Mouse (Mus musculus): ENCODE results near the gene Smarcd1. TPM values are rescaled to one million over a fixed set of nuclear protein-coding genes. Genes with fewer than 3 reads are reported as not detected.
A peak's percentile ranks its signal among the peaks of the same experiment; 100 is the strongest.
"Not testable (repeated sequence)": the region's sequence is repeated elsewhere in the genome, so short reads cannot be mapped to it uniquely, and the experiment has no call there.

Gene Smarcd1
- polyA plus RNA-seq, 1 experiment from 2014 or later = 124 TPM

DNA sequence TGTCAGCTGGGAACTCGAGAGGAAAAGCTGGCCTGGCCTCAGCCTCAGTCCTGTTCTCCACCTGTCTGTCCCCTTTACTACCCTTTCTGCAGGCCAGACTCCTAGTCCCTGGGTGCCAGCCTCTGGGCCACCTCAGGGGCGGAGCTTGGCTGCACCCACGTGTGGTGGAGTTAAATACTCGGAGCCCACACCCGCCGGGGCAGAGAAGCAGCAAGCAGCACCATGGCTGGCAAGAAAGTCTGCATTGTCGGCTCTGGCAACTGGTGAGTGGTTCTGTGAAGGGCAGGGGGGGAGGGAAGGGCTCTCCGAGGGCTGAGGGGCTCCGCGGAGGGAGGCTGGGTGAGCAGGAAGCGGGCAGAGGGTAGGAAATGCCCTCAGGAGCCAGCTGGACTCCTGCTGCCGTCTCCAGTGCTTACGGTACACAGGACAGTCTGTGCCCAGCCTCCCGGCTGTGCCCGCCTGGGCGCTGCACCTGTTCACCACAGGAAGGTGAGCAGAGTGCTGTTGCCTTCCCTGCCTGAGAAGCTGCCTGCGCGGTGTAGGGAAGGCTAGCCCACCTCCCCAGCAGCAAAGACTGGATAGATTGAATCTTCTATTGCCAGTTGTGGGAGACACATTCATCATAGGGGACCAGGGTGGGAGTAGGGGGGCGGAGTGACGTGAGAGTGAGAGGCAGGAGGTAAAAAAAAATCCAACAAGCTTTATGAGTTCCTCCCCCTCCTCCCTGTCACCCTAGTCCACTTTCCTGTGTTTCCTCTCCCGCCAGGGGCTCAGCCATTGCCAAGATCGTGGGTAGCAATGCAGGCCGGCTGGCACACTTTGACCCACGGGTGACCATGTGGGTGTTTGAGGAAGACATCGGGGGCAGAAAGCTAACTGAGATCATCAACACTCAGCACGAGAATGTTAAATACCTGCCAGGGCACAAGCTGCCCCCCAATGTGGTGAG, 15.7 kb downstream of the Smarcd1 start, which contains the start of gene Gpd1:
Gene Gpd1, plus strand, starts transcription at position 130 of the 949 bp plus-strand sequence.
- H3K4me2 ChIP-seq (replicated peaks) = no peak within 1 kb of the TSS
- H3K9me3 ChIP-seq = no peaks in the 10 kb centered on the region
- H3K27me3 ChIP-seq = no peaks in the 10 kb centered on the region
- ATAC-seq (replicated peaks) = no peak
- peak within 1 kb of the TSS; percentile 83 for H3K27ac ChIP-seq (replicated peaks)
- no peak within 1 kb of the TSS for H3K9ac ChIP-seq (replicated peaks)
- peaks cover 22% of the 10 kb centered on the region for H3K36me3 ChIP-seq
- no peak within 1 kb of the TSS for H3K4me3 ChIP-seq
- WGBS = 60% methylated on average over 26 of the region's 26 CpGs
- peaks cover 28% of the 10 kb centered on the region for H3K4me1 ChIP-seq

DNA sequence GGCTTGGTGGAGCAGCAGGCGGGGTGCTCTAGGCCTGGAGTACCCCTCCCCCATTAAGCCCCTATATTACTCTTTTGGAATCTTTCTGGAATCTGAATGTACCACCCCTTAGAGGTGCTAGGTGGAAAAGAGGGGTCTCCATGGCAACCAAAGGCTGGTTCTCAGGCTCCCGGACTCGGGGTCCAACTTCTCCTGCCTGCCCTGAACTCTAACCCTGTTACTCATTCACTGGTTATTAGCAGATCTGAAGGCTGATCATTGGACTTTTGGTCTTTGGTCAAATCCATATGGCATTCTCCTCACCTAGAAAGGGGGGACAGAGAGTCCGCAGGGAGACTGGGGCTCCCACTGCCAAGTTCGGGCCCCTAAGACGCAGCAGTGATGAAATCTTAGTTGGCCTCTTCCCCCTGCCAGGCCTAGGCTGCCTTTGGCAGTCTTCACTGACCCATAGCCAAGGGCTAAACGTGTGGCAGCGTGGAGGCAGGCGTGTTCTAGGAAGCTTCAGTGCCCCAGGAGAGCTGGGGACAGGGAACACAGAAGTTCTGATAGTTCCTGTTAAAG, 16.6 kb downstream of the Smarcd1 start:
- Histone ChIP-seq H3K9ac (replicated peaks) (no peak overlapping the region), H3K36me3 (peaks cover 13% of the 10 kb centered on the region), H3K9me3 (no peaks in the 10 kb centered on the region), H3K27me3 (no peaks in the 10 kb centered on the region), H3K27ac (replicated peaks) (no peak overlapping the region), H3K4me3 (no peak overlapping the region), H3K4me1 (peaks cover 32% of the 10 kb centered on the region), H3K4me2 (replicated peaks) (no peak overlapping the region)
- 85% methylated on average over 9 of the region's 9 CpGs for WGBS
- ATAC-seq (replicated peaks) = no peak

DNA sequence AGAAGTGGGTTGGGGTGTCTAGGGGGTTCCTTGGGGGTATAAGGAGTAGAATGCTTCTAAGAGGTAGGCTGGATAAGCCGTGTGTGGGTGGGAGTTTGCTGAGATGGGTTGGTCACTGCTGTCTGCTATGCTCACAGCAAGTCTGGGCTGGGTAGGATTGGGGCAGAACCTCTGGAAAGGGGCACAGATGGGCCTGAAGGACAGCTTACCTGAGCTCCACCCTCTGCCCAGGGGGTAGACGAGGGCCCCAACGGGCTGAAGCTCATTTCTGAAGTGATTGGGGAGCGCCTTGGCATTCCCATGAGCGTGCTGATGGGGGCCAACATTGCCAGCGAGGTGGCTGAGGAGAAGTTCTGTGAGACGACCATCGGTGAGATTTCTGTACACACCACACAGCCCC, 17.9 kb downstream of the Smarcd1 start:
- 79% methylated on average over 8 of the region's 8 CpGs for WGBS
- ATAC-seq (replicated peaks) = no peak
- Histone ChIP-seq H3K4me1 (peaks cover 44% of the 10 kb centered on the region), H3K27me3 (no peaks in the 10 kb centered on the region), H3K4me2 (replicated peaks) (no peak overlapping the region), H3K4me3 (no peak overlapping the region), H3K27ac (replicated peaks) (no peak overlapping the region), H3K36me3 (peaks cover 4% of the 10 kb centered on the region; the same call in 1 of the 2 replicates), H3K9ac (replicated peaks) (no peak overlapping the region), H3K9me3 (no peaks in the 10 kb centered on the region)

DNA sequence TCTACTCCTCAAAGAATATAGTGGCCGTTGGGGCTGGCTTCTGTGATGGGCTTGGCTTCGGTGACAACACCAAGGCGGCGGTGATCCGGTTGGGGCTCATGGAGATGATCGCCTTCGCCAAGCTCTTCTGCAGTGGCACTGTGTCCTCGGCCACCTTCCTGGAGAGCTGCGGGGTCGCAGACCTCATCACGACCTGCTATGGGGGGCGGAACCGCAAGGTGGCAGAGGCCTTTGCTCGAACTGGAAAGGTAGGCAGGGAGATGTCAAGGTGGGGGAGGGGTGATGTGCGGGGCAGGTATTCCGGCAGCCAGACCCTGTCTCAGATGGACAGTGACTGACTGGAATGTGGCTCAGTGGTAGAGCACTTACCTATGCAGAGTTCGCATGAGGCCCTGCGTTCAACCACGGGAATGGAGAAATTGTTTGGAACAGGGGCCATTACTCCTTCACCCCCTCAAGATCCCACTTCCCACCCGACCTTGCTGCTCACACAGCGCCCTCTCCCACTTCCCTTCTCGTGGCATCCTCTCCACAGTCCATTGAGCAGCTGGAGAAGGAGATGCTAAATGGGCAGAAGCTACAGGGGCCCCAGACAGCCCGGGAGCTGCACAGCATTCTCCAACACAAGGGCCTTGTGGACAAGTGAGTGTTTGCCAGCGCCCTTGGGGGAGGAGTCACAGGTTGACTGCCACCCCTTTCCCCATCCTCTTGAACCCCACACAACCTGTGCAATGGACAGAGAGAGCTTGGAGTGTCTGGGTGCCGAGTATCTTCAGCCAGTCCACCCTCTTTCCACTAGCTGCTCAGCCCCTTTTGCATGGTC, 20.2 kb downstream of the Smarcd1 start:
- Histone ChIP-seq H3K4me3 (no peak overlapping the region), H3K9me3 (no peaks in the 10 kb centered on the region)
- no peak for ATAC-seq (replicated peaks)

DNA sequence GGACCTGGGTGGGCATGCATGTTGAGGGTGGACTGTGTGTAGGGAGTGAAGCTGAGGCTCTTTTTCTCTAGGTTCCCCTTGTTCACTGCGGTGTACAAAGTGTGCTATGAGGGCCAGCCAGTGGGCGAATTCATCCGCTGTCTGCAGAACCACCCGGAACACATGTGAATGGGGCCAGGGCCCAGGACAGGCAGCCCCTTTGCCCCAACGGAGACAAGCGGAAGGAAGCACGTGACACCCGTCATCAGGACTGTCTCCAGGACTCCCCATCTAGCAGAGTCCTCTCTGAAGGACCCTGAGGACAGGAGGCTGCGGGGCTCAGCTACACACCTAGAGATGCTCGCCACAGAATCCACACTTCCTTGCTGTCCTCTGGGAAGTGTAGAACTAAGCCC, 21.2 kb downstream of the Smarcd1 start:
- 60% methylated on average over 10 of the region's 10 CpGs for WGBS
- H3K36me3 ChIP-seq = peaks cover 11% of the 10 kb centered on the region
- H3K9ac ChIP-seq (replicated peaks) = no peak overlapping the region
- no peak for ATAC-seq (replicated peaks)
- no peak overlapping the region for H3K4me3 ChIP-seq
- no peaks in the 10 kb centered on the region for H3K27me3 ChIP-seq
- peaks cover 27% of the 10 kb centered on the region for H3K4me1 ChIP-seq
- H3K9me3 ChIP-seq = no peaks in the 10 kb centered on the region
- peak overlapping the region; percentile 58; the same call in 1 of the 2 replicates for H3K27ac ChIP-seq (replicated peaks)
- H3K4me2 ChIP-seq (replicated peaks) = no peak overlapping the region

More for the DNA sequence above, 20.2 kb downstream of the Smarcd1 start:
- H3K36me3 ChIP-seq = peaks cover 4% of the 10 kb centered on the region; the same call in 1 of the 2 replicates
- peaks cover 36% of the 10 kb centered on the region for H3K4me1 ChIP-seq
- no peaks in the 10 kb centered on the region for H3K27me3 ChIP-seq
- H3K4me2 ChIP-seq (replicated peaks) = no peak overlapping the region
- H3K27ac ChIP-seq (replicated peaks) = no peak overlapping the region
- H3K9ac ChIP-seq (replicated peaks) = no peak overlapping the region
- 82% methylated on average over 25 of the region's 25 CpGs for WGBS

DNA sequence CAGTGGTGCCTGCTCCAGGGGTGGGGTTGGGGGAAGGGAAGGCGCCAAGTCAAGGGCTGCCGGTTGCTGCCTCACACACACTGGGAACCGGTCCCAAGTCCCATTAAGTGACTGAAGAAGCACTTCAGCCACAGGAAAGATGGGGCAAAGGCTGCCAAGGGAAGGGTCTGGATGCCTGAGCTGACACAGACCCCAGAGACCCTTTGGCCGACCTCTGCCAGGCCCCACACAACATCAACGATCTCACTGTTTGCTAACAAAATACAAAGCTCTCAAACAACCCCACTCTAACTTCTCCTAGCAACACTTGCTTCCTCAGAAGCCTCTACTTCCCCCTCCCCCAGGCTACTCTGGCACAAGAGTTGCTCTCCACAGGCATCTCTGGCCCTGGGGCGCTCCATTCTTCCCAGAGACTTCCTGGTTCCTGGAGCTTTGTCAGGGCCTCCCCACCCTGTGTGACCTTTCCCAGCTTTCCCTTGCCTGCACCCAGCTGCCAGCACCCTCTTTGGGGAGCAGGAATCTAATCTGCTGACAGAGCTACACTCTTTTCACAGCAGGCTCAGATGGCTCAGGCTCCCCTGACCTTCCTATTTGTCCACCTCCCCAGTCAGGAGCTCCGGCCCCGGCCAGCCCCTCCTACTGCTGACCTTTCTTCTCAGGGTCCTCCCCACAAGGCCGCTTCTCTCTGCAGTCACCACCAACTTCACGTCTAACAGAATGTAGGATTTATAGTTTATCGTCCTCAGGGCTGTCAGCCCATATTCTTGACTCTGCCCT, 21.8 kb downstream of the Smarcd1 start:
- ATAC-seq (replicated peaks) = no peak
- Histone ChIP-seq H3K9me3 (no peaks in the 10 kb centered on the region), H3K4me3 (no peak overlapping the region), H3K27ac (replicated peaks) (peak overlapping the region; percentile 58), H3K27me3 (no peaks in the 10 kb centered on the region), H3K4me1 (peaks cover 26% of the 10 kb centered on the region), H3K36me3 (peaks cover 13% of the 10 kb centered on the region), H3K9ac (replicated peaks) (0 out of 2 replicates have a peak overlapping the region, but pooled peaks have one; percentile 52), H3K4me2 (replicated peaks) (no peak overlapping the region)
- WGBS = 24% methylated on average over 11 of the region's 11 CpGs

DNA sequence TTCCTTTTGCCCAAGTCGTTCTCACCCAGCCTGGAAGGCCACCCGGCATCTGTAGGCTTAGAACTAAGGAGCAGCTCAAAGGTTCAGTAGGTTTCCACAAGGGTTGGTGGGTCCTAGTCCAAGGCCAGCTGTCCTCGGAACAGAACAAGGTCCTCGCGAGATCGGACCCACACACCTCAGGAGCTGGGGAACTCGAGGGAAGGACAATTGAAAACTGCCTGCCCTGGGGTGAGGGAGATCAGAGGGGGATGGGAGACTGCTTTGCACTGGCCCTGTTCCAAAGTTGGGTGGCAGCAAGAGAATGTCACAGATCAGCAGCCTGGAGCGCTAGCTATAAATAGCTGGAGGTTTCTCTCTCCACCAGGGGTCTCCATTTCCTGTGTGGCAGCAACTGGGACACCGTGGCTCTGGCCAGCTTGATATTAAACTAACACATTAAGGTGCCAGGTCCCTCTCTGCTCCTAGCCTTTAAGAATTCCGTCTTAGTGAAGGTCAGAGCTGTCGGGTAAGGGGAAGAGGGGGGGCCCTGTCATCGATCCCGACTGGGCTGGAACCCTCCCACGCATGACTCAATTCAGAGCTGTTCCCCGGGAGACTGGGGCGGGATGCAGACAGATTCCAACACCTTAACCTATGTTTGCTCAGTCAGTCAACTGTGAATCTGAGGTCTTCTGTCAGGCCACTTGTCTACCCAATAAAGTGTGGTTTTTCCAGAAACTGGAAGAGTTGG, 22.5 kb downstream of the Smarcd1 start:
- peak overlapping the region; percentile 58 for H3K27ac ChIP-seq (replicated peaks)
- H3K9ac ChIP-seq (replicated peaks) = peak overlapping the region; percentile 52
- H3K4me3 ChIP-seq = peak overlapping the region; percentile 83
- peaks cover 21% of the 10 kb centered on the region for H3K36me3 ChIP-seq
- peaks cover 26% of the 10 kb centered on the region for H3K4me1 ChIP-seq
- 11% methylated on average over 16 of the region's 16 CpGs for WGBS
- ATAC-seq (replicated peaks) = peak; percentile 24
- no peaks in the 10 kb centered on the region for H3K9me3 ChIP-seq
- no peaks in the 10 kb centered on the region for H3K27me3 ChIP-seq
- H3K4me2 ChIP-seq (replicated peaks) = peak overlapping the region; percentile 51

DNA sequence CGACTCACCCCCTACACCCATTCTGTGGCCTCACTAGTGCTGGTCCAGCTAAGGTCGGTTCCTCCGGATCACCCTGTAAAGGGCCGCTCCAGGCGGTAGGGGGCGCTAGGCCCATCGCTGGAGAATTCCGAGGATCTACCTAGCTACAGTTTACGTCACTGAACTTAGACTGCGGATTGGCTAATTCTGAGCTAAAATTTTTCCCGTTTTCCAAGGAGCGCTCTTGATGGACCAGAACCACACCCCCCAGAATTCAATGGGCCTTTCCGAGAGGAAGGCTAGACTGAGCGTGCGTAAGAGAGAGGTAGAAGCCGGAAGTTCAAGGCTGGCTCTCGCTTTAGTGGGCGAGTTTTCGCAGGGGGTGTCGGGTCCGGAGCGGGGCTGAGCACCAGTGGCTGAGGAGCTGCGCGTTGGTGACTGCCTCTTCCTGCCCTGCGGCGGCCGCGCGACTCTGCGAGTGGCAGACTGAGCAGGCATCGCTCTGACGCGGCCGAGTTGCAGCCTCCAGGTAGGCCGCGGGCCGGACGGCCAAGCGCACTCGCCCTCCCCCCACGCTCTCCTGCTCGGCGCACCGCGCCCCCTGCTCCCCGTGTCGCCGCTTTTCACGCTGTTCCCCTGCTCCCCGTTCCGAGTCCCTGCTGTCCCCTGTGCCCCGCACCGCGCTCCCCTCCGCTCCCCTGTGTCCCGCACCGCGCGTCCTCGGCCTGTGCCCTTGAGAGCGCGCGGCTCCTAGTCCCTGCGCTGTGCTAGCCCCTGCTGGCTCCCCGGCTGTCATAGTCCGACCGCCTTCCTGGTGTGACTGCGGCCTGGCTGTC, 23.6 kb downstream of the Smarcd1 start, which contains the start of gene Cox14:
Gene Cox14, plus strand, starts transcription at position 278 of the 815 bp plus-strand sequence.
- peak within 1 kb of the TSS; percentile 83 for H3K4me2 ChIP-seq (replicated peaks)
- peak within 1 kb of the TSS; percentile 97 for H3K9ac ChIP-seq (replicated peaks)
- no peaks in the 10 kb centered on the region for H3K9me3 ChIP-seq
- H3K27ac ChIP-seq (replicated peaks) = peak within 1 kb of the TSS; percentile 89
- no peaks in the 10 kb centered on the region for H3K27me3 ChIP-seq
- under 1% methylated on average over 67 of the region's 68 CpGs for WGBS
- H3K4me3 ChIP-seq = peak within 1 kb of the TSS; percentile 83
- H3K36me3 ChIP-seq = peaks cover 23% of the 10 kb centered on the region
- peak; percentile 96 for ATAC-seq (replicated peaks)
- H3K4me1 ChIP-seq = peaks cover 26% of the 10 kb centered on the region

DNA sequence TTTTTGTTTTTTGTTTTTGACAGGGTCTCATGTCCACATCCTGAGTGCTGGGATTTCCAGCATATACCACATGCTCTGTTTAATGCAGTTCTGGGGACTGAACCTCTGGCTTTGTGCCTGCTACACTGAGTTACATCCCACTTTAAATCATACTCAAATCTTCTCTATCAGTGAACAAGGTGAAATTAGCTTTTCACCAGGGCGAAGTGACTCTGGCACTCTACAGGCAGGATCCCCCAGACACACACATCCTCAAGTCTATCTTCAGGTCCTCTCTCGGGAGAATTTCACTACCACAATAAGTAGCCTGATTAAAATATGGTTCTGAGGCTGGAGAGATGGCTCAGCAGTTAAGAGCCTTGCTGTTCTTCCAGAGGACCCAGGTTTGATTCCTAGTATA, 24.6 kb downstream of the Smarcd1 start:
- peak overlapping the region; percentile 97 for H3K9ac ChIP-seq (replicated peaks)
- no peak for ATAC-seq (replicated peaks)
- H3K4me2 ChIP-seq (replicated peaks) = peak overlapping the region; percentile 83
- no peak overlapping the region for H3K27ac ChIP-seq (replicated peaks)
- peak overlapping the region; percentile 83 for H3K4me3 ChIP-seq
- H3K36me3 ChIP-seq = peaks cover 27% of the 10 kb centered on the region
- H3K9me3 ChIP-seq = no peaks in the 10 kb centered on the region
- 87% methylated on average over 2 of the region's 2 CpGs for WGBS
- no peaks in the 10 kb centered on the region for H3K27me3 ChIP-seq
- H3K4me1 ChIP-seq = peaks cover 26% of the 10 kb centered on the region

DNA sequence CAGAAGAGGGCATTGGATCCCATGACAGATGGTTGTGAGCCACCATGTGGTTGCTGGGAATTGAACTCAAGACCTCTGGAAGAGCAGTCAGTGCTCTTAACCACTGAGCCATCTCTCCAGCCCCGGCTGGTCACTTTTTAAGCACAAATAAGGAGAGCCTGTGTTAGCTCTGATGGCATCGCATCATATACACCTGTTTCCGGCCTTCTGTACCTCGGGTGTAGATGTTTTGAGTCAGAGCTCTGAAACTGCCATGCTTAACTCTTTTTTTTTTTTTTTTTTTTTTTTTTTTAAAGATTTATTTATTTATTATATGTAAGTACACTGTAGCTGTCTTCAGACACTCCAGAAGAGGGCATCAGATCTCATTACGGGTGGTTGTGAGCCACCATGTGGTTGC, 25.1 kb downstream of the Smarcd1 start:
- ATAC-seq (replicated peaks); H3K9ac ChIP-seq (replicated peaks); H3K9me3 ChIP-seq; H3K4me3 ChIP-seq; H3K27me3 ChIP-seq; H3K4me2 ChIP-seq (replicated peaks); H3K27ac ChIP-seq (replicated peaks): not testable (repeated sequence)
- Histone ChIP-seq H3K4me1 (peaks cover 26% of the 10 kb centered on the region), H3K36me3 (peaks cover 28% of the 10 kb centered on the region)
- WGBS = 90% methylated on average over 4 of the region's 5 CpGs
